Mouse (Mus musculus) thymus, adult 2 months (tissue): ENCODE results near the gene Lrrn4cl. TPM values are rescaled to one million over a fixed set of nuclear protein-coding genes. Genes with fewer than 3 reads are reported as not detected.

Source experiments
- DNase-seq: peaks from one replicate; pipeline ENCODE4 v3.0.0; 2021
- H3K27ac ChIP-seq: fragments of 200-500 bp; 2 replicates; pipeline ENCODE4 v1.5.1; 2012; ENCODE audit warnings: low read length, control low read depth; ENCODE audit not compliant: control insufficient read depth, insufficient read depth
- H3K27me3 ChIP-seq: fragments of 200-500 bp; 2 replicates; pipeline ENCODE4 v1.6.1; 2012; ENCODE audit warnings: mild to moderate bottlenecking, low read length, moderate library complexity, mixed read lengths; ENCODE audit not compliant: control insufficient read depth, insufficient read depth
- H3K36me3 ChIP-seq: fragments of 200-500 bp; 2 replicates; pipeline ENCODE4 v1.6.1; 2012; ENCODE audit warnings: mild to moderate bottlenecking, low read length, moderate library complexity; ENCODE audit not compliant: control insufficient read depth, insufficient read depth
- H3K4me1 ChIP-seq: fragments of 200-500 bp; replicated peaks from 2 replicates; pipeline ENCODE4 v1.6.1; 2012; ENCODE audit warnings: low read length; ENCODE audit not compliant: control insufficient read depth, insufficient read depth
- H3K4me3 ChIP-seq: fragments of 200-500 bp; 2 replicates; pipeline ENCODE4 v1.5.1; 2012; ENCODE audit warnings: mild to moderate bottlenecking, low read length, control low read depth, moderate library complexity; ENCODE audit not compliant: control insufficient read depth, insufficient read depth
- CTCF ChIP-seq: fragments of 200-500 bp; IDR thresholded peaks from 2 replicates; pipeline ENCODE4 v1.5.1; 2012; ENCODE audit warnings: mild to moderate bottlenecking, control low read depth, low read length, moderate library complexity, borderline replicate concordance; ENCODE audit not compliant: control insufficient read depth, poor library complexity, insufficient read depth; ENCODE audit errors: extremely low read depth
- POLR2A ChIP-seq: fragments of 200-500 bp; IDR thresholded peaks from 2 replicates; pipeline ENCODE4 v1.6.1; 2012; ENCODE audit warnings: mild to moderate bottlenecking, low read length, control low read depth, moderate library complexity; ENCODE audit not compliant: control insufficient read depth, poor library complexity, insufficient read depth; ENCODE audit errors: extremely low read depth
- WGBS: fragments of 180-500 bp; shearing (Covaris S2); methylation state at CpG from one replicate; pipeline ENCODE4 v1.1.7; 2018; 5-methylcytosine and 5-hydroxymethylcytosine counted together
- polyA plus RNA-seq: library from polyadenylated mRNA; depleted of rRNA; stranded (reverse); fragments of >200 nt; gene quantifications from 2 replicates; pipeline ENCODE4 v1.2.3, GENCODE M21; 2012; rRNA removed

Lrrn4cl gene
- polyA plus RNA-seq, 1 experiment, result 1.3 TPM

DNA sequence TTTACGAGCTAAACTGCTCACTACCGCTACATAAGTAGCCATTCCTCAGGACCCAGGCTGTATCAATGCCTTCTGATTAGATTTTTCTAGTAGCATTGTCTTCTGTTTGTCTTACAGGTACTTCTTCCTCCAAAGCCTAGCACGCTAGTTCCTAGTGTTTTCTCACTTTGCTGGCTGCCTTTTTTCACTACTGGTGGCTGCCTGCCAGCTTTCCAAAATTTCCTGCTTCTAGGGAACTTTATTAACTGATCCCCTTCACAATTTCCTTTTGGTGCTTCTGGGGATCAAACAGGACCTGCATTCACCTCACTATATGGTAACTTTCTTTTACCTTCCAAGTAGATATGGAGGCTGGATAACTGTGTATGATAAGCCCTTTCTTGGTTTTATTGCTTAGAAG lies 48.5 kb downstream of the Lrrn4cl start:
- Histone ChIP-seq H3K27me3 (no peaks in the 10 kb centered on the region), H3K27ac (no peak overlapping the region), H3K36me3 (peaks cover 17% of the 10 kb centered on the region), H3K4me1 (peaks cover 9% of the 10 kb centered on the region), H3K4me3 (no peak overlapping the region)
- no peak for TF ChIP-seq POLR2A
- no peak for TF ChIP-seq CTCF
- DNase-seq, result no peak
- WGBS, result 59% methylated on average over 3 of the region's 3 CpGs

GRCm38 (mm10) chr19:8903412-8903811 lies 52.8 kb downstream of the Lrrn4cl start:
- Histone ChIP-seq H3K4me3 (no peak overlapping the region), H3K27ac (no peak overlapping the region), H3K36me3 (peaks cover 55% of the 10 kb centered on the region), H3K27me3 (no peaks in the 10 kb centered on the region), H3K4me1 (no peaks in the 10 kb centered on the region)
- 96% methylated on average over 5 of the region's 5 CpGs for WGBS
- no peak for TF ChIP-seq POLR2A
- no peak for TF ChIP-seq CTCF
- DNase-seq, result no peak

Other genes with a start within 250 kb of the Lrrn4cl start
- 0.16 TPM in 1 of 2 replicates, not detected in the other for gene Slc22a6, start 232.7 kb upstream of the Lrrn4cl start, polyA plus RNA-seq
- gene Chrm1, start 187.0 kb upstream of the Lrrn4cl start, polyA plus RNA-seq, result 0.01 and 0.05 TPM in 2 replicates
- 154 and 165 TPM in 2 replicates for gene Slc3a2, start 127.4 kb upstream of the Lrrn4cl start, polyA plus RNA-seq
- gene Wdr74, start 114.9 kb upstream of the Lrrn4cl start, polyA plus RNA-seq, result 49.2 and 54.7 TPM in 2 replicates
- gene 1700092M07Rik, start 110.0 kb upstream of the Lrrn4cl start, polyA plus RNA-seq, result not detected in 2 replicates
- 128 and 137 TPM in 2 replicates for gene Stx5a, start 109.4 kb upstream of the Lrrn4cl start, polyA plus RNA-seq
- 170 and 191 TPM in 2 replicates for gene Nxf1, start 93.7 kb upstream of the Lrrn4cl start, polyA plus RNA-seq
- 277 and 363 TPM in 2 replicates for gene Tmem223, start 79.8 kb upstream of the Lrrn4cl start, polyA plus RNA-seq
- gene Tmem179b, start 76.3 kb upstream of the Lrrn4cl start, polyA plus RNA-seq, result 168 and 197 TPM in 2 replicates
- gene Taf6l, start 64.4 kb upstream of the Lrrn4cl start, polyA plus RNA-seq, result 24.9 and 28.7 TPM in 2 replicates
- 77.0 and 77.1 TPM in 2 replicates for gene Polr2g, start 52.2 kb upstream of the Lrrn4cl start, polyA plus RNA-seq
- gene Zbtb3, start 48.2 kb upstream of the Lrrn4cl start, polyA plus RNA-seq, result 3.0 and 3.2 TPM in 2 replicates
- 36.1 and 37.5 TPM in 2 replicates for gene Ttc9c, start 31.4 kb upstream of the Lrrn4cl start, polyA plus RNA-seq
- gene Hnrnpul2, start 30.8 kb upstream of the Lrrn4cl start, polyA plus RNA-seq, result 29.3 and 34.3 TPM in 2 replicates
- 1.5 and 1.6 TPM in 2 replicates for gene AC129217.1, start 21.0 kb upstream of the Lrrn4cl start, polyA plus RNA-seq
- 136 and 153 TPM in 2 replicates for gene Bscl2, start 13.3 kb upstream of the Lrrn4cl start, polyA plus RNA-seq
- 0.15 TPM in 1 of 2 replicates, not detected in the other for gene Gng3, start 11.6 kb upstream of the Lrrn4cl start, polyA plus RNA-seq
- 108 and 119 TPM in 2 replicates for gene Ubxn1, start 20.7 kb downstream of the Lrrn4cl start, polyA plus RNA-seq
- gene Uqcc3, start 30.2 kb downstream of the Lrrn4cl start, polyA plus RNA-seq, result 38.7 and 39.2 TPM in 2 replicates
- gene Lbhd1, start 33.0 kb downstream of the Lrrn4cl start, polyA plus RNA-seq, result 2.4 and 3.0 TPM in 2 replicates
- not detected in 2 replicates for gene Gm49403, start 33.2 kb downstream of the Lrrn4cl start, polyA plus RNA-seq
- gene 1810009A15Rik, start 38.1 kb downstream of the Lrrn4cl start, polyA plus RNA-seq, result 15.3 and 19.1 TPM in 2 replicates
- gene Gm49416, start 38.2 kb downstream of the Lrrn4cl start, polyA plus RNA-seq, result not detected in 2 replicates
- gene Ints5, start 42.2 kb downstream of the Lrrn4cl start, polyA plus RNA-seq, result 51.9 and 56.0 TPM in 2 replicates
- 203 and 219 TPM in 2 replicates for gene Ganab, start 47.3 kb downstream of the Lrrn4cl start, polyA plus RNA-seq
- gene B3gat3, start 69.6 kb downstream of the Lrrn4cl start, polyA plus RNA-seq, result 102 and 106 TPM in 2 replicates
- gene Rom1, start 78.6 kb downstream of the Lrrn4cl start, polyA plus RNA-seq, result 11.9 and 13.5 TPM in 2 replicates
- gene Eml3, start 78.8 kb downstream of the Lrrn4cl start, polyA plus RNA-seq, result 72.3 and 73.1 TPM in 2 replicates
- gene Mta2, start 91.1 kb downstream of the Lrrn4cl start, polyA plus RNA-seq, result 79.6 and 92.0 TPM in 2 replicates
- gene Tut1, start 103.1 kb downstream of the Lrrn4cl start, polyA plus RNA-seq, result 39.4 and 42.0 TPM in 2 replicates
- 251 and 292 TPM in 2 replicates for gene Eef1g, start 116.3 kb downstream of the Lrrn4cl start, polyA plus RNA-seq
- 6.0 and 7.9 TPM in 2 replicates for gene Ahnak, start 138.5 kb downstream of the Lrrn4cl start, polyA plus RNA-seq
- gene Scgb1a1, start 237.2 kb downstream of the Lrrn4cl start, polyA plus RNA-seq, result 65.9 and 174 TPM in 2 replicates